Mouse (Mus musculus) liver, embryonic 15.5 days (tissue): ENCODE measurements around the gene Zfp69. TPM values are rescaled to one million over a fixed set of nuclear protein-coding genes. Genes with fewer than 3 reads are reported as not detected.

Source experiments
- ATAC-seq: fragments of 200-750 bp; cut with Nextera tagmentation; 2 replicates; pipeline ENCODE4 v1.8.0; 2017; ENCODE audit warnings: moderate number of reproducible peaks, mild to moderate bottlenecking, moderate library complexity; ENCODE audit not compliant: insufficient read depth
- H3K27ac ChIP-seq: fragments of 300-500 bp; sonication (generic); replicated peaks from 2 replicates; pipeline ENCODE4 v1.5.1; 2015; ENCODE audit warnings: mild to moderate bottlenecking, inconsistent platforms
- H3K27me3 ChIP-seq: fragments of 300-500 bp; sonication (generic); 2 replicates; pipeline ENCODE4 v1.6.1; 2015; ENCODE audit warnings: mild to moderate bottlenecking, inconsistent platforms
- H3K36me3 ChIP-seq: fragments of 300-500 bp; sonication (generic); replicated peaks from 2 replicates; pipeline ENCODE4 v1.6.1; 2015; ENCODE audit warnings: moderate library complexity, mild to moderate bottlenecking, inconsistent platforms
- H3K4me1 ChIP-seq: fragments of 300-500 bp; sonication (generic); replicated peaks from 2 replicates; pipeline ENCODE4 v1.6.1; 2015; ENCODE audit warnings: inconsistent platforms
- H3K4me2 ChIP-seq: fragments of 300-500 bp; sonication (generic); 2 replicates; pipeline ENCODE4 v1.6.1; 2015; ENCODE audit warnings: moderate library complexity, mild to moderate bottlenecking, inconsistent platforms
- H3K4me3 ChIP-seq: fragments of 300-500 bp; sonication (generic); replicated peaks from 2 replicates; pipeline ENCODE4 v1.5.1; 2015; ENCODE audit warnings: mild to moderate bottlenecking, inconsistent platforms
- H3K9ac ChIP-seq: fragments of 300-500 bp; sonication (generic); 2 replicates; pipeline ENCODE4 v1.6.1; 2015; ENCODE audit warnings: moderate library complexity, mild to moderate bottlenecking, inconsistent platforms
- H3K9me3 ChIP-seq: fragments of 300-500 bp; sonication (generic); replicated peaks from 2 replicates; pipeline ENCODE4 v1.6.1; 2016; ENCODE audit warnings: inconsistent platforms
- WGBS: fragments of 180-500 bp; shearing (Covaris S2); methylation state at CpG from one replicate; pipeline ENCODE4 v1.1.7; 2015; ENCODE audit warnings: mixed read lengths; ENCODE audit not compliant: insufficient replicate concordance; 5-methylcytosine and 5-hydroxymethylcytosine counted together
- microRNA-seq: library from miRNA; unstranded; fragments of <30 nt; microRNA quantifications from one replicate; pipeline ENCODE4, GENCODE M21; 2016
- polyA plus RNA-seq: library from polyadenylated mRNA; unstranded; fragments of >200 nt; fragmentation: Nextera tagmentation; extraction: Ambion mirVana; gene quantifications from 2 replicates; pipeline ENCODE4 v1.2.1, GENCODE M21; 2015

The Zfp69 gene
- polyA plus RNA-seq, 1 experiment from 2014 or later: 1.6 TPM

DNA sequence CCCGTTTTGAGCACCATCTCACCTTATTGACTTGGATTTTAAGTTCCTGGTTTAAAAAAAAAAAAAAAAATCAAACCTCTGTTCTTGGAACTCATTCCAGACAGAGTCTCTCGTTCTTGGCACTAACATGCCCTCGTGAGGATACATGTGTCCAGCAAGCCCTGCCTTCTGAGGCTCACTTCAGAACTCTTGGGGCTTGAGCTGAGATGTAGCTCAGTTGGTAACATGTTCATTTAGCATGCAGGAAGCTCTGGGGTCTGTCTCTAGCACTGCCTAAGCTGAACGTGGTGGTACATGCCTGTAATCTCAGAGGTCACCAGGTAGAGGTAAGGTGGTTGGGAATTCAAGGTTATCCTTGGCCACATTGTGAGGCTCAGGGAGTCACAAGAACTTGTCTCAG lies 65.4 kb downstream of the Zfp69 start:
- Histone ChIP-seq H3K9me3 (no peaks in the 10 kb centered on the region), H3K27ac (no peak overlapping the region), H3K27me3 (no peaks in the 10 kb centered on the region; the same call in 1 of the 2 replicates), H3K36me3 (no peaks in the 10 kb centered on the region), H3K4me2 (no peak overlapping the region), H3K4me1 (peaks cover 3% of the 10 kb centered on the region; the same call in 1 of the 2 replicates), H3K9ac (no peak overlapping the region), H3K4me3 (no peak overlapping the region)
- 27% methylated on average over 4 of the region's 4 CpGs for WGBS
- no peak for ATAC-seq

DNA sequence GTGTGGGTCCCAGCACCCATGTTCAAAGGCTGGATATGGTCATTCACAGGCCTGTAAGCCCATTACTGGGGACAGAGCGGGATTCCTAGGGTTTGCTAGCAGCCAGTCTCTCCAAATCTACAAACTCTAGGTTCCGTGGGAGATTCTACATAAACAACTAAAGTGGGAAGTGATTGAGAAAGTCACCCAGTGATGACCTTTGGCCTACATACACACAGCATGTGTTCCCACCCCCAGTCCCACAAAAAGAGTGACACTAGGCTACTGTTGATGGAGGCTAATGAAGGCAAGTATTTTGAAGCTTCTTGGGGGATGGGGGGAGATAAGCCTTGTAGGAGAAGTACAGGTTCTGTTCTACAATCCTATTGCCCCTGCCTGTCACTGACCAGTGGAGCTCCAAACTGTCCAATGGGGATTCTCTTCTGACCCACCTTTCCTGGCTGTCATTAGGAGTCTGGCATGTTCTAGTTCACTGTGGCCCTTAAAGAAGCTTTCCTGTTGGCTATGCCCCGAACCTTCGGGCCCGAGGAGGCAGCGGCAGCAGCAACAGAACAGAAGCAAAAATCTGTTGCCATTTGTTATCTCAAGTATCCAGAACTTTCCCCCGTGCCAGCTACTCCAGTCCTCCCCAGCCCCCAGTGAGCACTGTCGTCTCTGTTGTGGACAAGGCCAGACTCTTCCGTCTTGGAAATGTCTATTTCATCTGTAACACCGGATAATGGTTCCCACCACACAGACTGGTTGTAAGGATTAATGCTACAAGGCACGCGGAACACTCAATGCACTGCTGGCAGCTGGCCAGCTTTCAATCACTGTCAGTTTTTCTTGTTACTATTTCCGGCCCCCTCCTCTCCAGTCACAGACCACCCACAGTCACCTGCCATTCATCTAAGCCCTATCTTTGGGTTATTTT lies 66.0 kb downstream of the Zfp69 start:
- Histone ChIP-seq H3K4me2 (no peak overlapping the region), H3K27ac (no peak overlapping the region), H3K36me3 (no peaks in the 10 kb centered on the region), H3K9ac (no peak overlapping the region), H3K4me3 (no peak overlapping the region), H3K27me3 (no peaks in the 10 kb centered on the region; the same call in 1 of the 2 replicates), H3K4me1 (peaks cover 3% of the 10 kb centered on the region; the same call in 1 of the 2 replicates), H3K9me3 (no peaks in the 10 kb centered on the region)
- WGBS: 37% methylated on average over 13 of the region's 13 CpGs
- no peak for ATAC-seq

DNA sequence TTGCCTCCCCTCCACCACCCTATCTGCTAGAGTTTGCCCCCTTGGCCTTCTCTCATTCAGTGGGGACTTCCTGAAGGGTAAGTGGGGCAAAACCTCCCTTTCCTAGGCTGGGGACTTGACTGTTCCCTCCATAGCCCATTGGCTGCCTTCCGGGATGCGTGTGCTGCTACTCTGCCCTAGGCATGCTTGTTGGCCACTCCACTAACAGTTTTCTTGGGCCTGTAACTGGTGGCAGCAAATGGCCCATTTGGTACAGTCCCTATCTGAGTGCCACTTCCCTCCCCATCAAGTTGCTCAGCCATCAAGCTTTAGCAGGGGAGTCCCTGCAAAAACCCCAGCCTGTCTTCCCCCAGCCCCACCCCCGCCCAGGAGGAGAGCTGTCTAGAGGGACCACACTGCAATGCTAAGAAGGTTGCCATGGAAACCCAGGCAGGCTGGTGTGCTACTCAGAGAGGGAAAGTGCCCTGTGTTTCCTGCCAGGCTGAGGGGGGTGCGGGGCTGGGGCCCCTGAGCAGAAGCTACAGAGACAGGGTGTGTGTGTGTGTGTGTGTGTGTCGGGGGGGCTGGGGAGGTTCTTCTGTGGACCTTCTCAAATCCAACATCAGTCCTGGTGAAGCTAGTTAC lies 69.4 kb downstream of the Zfp69 start:
- no peaks in the 10 kb centered on the region for H3K36me3 ChIP-seq
- no peaks in the 10 kb centered on the region for H3K9me3 ChIP-seq
- peaks cover 3% of the 10 kb centered on the region; the same call in 1 of the 2 replicates for H3K4me1 ChIP-seq
- H3K9ac ChIP-seq: no peak overlapping the region
- H3K4me2 ChIP-seq: no peak overlapping the region
- no peak overlapping the region for H3K4me3 ChIP-seq
- 51% methylated on average over 5 of the region's 5 CpGs for WGBS
- no peak for ATAC-seq
- no peaks in the 10 kb centered on the region; the same call in 1 of the 2 replicates for H3K27me3 ChIP-seq
- H3K27ac ChIP-seq: no peak overlapping the region

DNA sequence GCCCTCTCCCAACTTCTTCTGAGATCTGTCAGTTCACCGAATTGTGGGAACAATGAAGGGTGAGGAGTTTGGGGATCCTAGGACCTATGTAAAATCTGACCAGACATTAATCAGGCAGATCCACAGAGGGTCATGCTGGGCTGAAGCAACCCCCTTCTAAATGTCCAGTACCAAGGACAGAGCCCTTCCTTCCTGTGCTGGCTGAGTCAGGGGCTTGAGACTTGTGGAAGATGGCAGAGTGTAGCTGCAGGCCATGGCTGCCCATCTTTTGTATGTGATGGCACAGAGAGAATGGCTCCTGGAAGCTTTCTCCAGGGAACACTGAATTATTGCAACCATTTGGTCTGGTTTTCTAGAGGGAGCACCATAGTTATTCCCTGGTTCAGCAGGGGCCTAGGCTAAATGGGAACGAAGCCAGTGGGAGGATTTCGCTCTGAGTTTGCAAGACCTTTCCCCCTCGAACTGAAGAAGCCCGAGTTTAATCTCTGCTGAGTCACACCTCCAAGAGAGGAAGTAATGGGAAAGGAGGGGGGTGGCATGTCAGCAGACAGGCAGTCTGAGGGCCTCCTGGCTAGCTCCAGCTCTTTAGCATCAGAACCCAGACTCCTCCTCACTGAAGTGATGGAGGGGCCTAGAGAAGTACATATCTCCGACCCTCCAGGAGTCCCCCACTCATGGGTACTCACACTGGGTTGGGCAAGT lies 70.6 kb downstream of the Zfp69 start:
- ATAC-seq: no peak
- WGBS: 22% methylated on average over 6 of the region's 6 CpGs
- Histone ChIP-seq H3K36me3 (no peaks in the 10 kb centered on the region), H3K9me3 (no peaks in the 10 kb centered on the region), H3K4me1 (peaks cover 3% of the 10 kb centered on the region; the same call in 1 of the 2 replicates), H3K27ac (no peak overlapping the region), H3K4me3 (no peak overlapping the region), H3K27me3 (no peaks in the 10 kb centered on the region), H3K4me2 (no peak overlapping the region), H3K9ac (no peak overlapping the region)

Small RNA genes lying within 50 kb of the gene (microRNA-seq; reads per million reads assigned to microRNA genes)
- gene Mir7015: not detected

Other genes with a start within 250 kb of the Zfp69 start
- gene Kcnq4, start 203.1 kb downstream of the Zfp69 start, polyA plus RNA-seq: 0.13 TPM in 2 replicates
- gene Nfyc, start 120.1 kb downstream of the Zfp69 start, polyA plus RNA-seq: 50.0 and 50.4 TPM in 2 replicates
- 0.20 and 0.24 TPM in 2 replicates for gene Rims3, start 96.9 kb downstream of the Zfp69 start, polyA plus RNA-seq
- 6.2 and 7.0 TPM in 2 replicates for gene Exo5, start 26.7 kb downstream of the Zfp69 start, polyA plus RNA-seq
- 15.9 and 17.6 TPM in 2 replicates for gene Smap2, start 65.5 kb upstream of the Zfp69 start, polyA plus RNA-seq
- gene Col9a2, start 87.7 kb upstream of the Zfp69 start, polyA plus RNA-seq: 2.5 and 2.7 TPM in 2 replicates
- 20.3 and 21.1 TPM in 2 replicates for gene Zmpste24, start 146.5 kb upstream of the Zfp69 start, polyA plus RNA-seq
- gene Tmco2, start 157.5 kb upstream of the Zfp69 start, polyA plus RNA-seq: not detected in 2 replicates